Mouse (Mus musculus) lung, embryonic 15.5 days (tissue): ENCODE measurements around the gene Hdac8. TPM values are rescaled to one million over a fixed set of nuclear protein-coding genes. Genes with fewer than 3 reads are reported as not detected.

Experiments
- ATAC-seq: fragments of 200-750 bp; cut with Nextera tagmentation; 2 replicates; pipeline ENCODE4 v1.8.0; 2017; ENCODE audit warnings: moderate number of reproducible peaks, borderline replicate concordance; ENCODE audit not compliant: low FRiP score, low TSS enrichment; ENCODE audit errors: extremely low read depth
- H3K27ac ChIP-seq: fragments of 300-500 bp; sonication (generic); 2 replicates; pipeline ENCODE4 v1.5.1; 2015; ENCODE audit warnings: moderate library complexity, mild to moderate bottlenecking, inconsistent platforms
- H3K27me3 ChIP-seq: fragments of 300-500 bp; sonication (generic); 2 replicates; pipeline ENCODE4 v1.6.1; 2015; ENCODE audit warnings: inconsistent platforms
- H3K36me3 ChIP-seq: fragments of 300-500 bp; sonication (generic); 2 replicates; pipeline ENCODE4 v1.6.1; 2015; ENCODE audit warnings: inconsistent platforms
- H3K4me1 ChIP-seq: fragments of 300-500 bp; sonication (generic); 2 replicates; pipeline ENCODE4 v1.6.1; 2015; ENCODE audit warnings: inconsistent platforms
- H3K4me2 ChIP-seq: fragments of 300-500 bp; sonication (generic); 2 replicates; pipeline ENCODE4 v1.6.1; 2015; ENCODE audit warnings: inconsistent platforms, mild to moderate bottlenecking, moderate library complexity
- H3K4me3 ChIP-seq: fragments of 300-500 bp; sonication (generic); 2 replicates; pipeline ENCODE4 v1.5.1; 2015; ENCODE audit warnings: mild to moderate bottlenecking, inconsistent platforms
- H3K9ac ChIP-seq: fragments of 300-500 bp; sonication (generic); 2 replicates; pipeline ENCODE4 v1.6.1; 2015; ENCODE audit warnings: inconsistent platforms
- H3K9me3 ChIP-seq: fragments of 300-500 bp; sonication (generic); 2 replicates; pipeline ENCODE4 v1.6.1; 2016; ENCODE audit warnings: inconsistent platforms
- WGBS: fragments of 180-500 bp; shearing (Covaris S2); methylation state at CpG from one replicate; pipeline ENCODE4 v1.1.7; 2015; 5-methylcytosine and 5-hydroxymethylcytosine counted together
- polyA plus RNA-seq: library from polyadenylated mRNA; unstranded; fragments of >200 nt; fragmentation: Nextera tagmentation; extraction: Ambion mirVana; gene quantifications from 2 replicates; pipeline ENCODE4 v1.2.1, GENCODE M21; 2015

Gene Hdac8
- 11.8 and 12.1 TPM in 2 replicates for polyA plus RNA-seq

DNA sequence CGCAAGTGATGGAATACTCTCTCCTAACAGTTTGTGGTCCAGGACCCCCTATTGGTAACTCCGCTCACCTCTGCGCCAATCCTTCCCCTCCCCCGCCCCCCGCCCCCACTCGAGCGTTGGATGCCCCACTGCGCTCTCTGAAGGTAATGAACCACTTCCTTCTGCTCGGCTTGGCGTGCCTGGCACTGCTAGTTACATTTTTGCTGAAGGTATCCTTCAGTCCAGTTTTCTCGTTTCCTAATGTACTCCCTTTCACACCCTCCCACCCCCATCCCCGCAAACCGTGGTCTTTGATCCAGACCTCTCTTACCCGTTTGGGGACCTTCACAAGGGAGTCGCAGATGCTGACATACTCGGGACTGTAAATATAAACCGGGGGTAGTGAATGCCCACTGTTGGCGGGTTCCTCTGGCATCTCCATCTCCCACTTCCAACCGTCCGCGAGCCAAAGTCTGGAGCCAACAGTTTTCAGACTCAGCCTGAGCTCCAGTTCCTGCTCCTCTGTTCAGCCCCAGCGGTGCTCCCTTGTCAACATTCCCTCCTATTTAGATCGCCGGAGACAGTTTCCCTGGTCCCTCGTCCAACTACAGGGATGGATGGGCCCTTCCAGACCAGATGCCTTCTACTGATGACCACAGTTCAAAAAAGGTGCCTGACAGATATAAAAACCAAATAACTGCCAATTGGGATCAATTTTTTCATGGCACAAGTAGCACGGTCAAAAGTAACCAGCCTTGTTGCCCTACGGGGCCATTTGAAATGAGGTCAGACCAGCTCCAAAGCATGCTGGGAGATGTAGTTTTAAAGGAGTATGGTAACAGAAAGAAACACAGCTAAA lies at the start of gene Hdac8:
Gene Hdac8 (minus strand): TSS at position 716 of the 838 bp plus-strand sequence.
- WGBS, result 15% methylated on average over 27 of the region's 27 CpGs

DNA sequence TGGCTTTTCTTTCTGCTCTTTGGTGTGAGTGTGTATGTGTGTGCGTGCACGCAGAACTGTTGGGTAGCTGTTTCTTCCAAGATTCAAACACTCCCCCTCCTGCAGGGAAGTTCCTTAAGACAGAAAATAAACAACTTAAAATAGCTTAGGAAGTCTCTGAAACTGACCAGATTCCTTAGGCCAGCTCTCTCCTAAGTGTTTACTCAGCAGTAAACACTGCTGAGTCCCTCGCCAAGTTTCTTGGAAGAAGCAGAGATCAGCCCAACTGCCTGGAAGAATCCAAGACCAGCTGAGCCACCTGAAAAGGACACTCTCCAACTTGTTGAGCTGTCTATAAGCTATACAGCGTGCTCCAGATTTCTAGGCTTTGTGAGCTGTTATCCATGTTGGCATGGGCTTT lies 4.0 kb upstream of the Hdac8 start:
- 32% methylated on average over 4 of the region's 4 CpGs for WGBS
- H3K9me3 ChIP-seq, result no peaks in the 10 kb centered on the region

More for the DNA sequence above, at the start of gene Hdac8:
- Histone ChIP-seq H3K27ac (peak within 1 kb of the TSS; percentile 9; the same call in 1 of the 2 replicates), H3K4me3 (peak within 1 kb of the TSS; percentile 53), H3K9me3 (no peaks in the 10 kb centered on the region), H3K27me3 (peaks cover 9% of the 10 kb centered on the region; the same call in 1 of the 2 replicates), H3K4me2 (peak within 1 kb of the TSS; percentile 57), H3K9ac (peak within 1 kb of the TSS; percentile 43), H3K4me1 (no peaks in the 10 kb centered on the region), H3K36me3 (no peaks in the 10 kb centered on the region)
- peak; percentile 82; the same call in 1 of the 2 replicates for ATAC-seq

DNA sequence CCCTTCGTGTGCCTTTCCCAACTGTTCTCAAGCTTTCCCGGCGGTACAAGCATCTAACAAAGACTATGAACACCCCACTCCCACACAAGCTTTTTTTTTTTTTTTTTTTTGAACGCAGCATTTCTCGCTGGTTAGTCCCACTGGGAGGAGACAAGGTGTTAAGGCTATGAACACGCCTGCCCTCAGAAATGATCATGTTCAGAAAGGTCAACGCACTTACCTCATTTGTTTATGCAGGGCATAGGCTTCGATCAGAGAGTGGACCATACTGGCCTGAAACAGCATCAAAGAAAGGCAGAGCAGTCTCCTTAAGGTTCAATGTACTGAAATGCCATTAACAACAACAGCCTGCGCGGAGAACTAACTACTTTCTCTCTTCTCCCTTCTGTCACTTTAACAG lies 980 bp downstream of the Hdac8 start:
- Histone ChIP-seq H3K9me3 (no peaks in the 10 kb centered on the region), H3K27ac (no peak overlapping the region), H3K4me2 (peak overlapping the region; percentile 57), H3K4me3 (peak overlapping the region; percentile 53), H3K36me3 (no peaks in the 10 kb centered on the region), H3K9ac (peak overlapping the region; percentile 43), H3K4me1 (no peaks in the 10 kb centered on the region), H3K27me3 (peaks cover 9% of the 10 kb centered on the region; the same call in 1 of the 2 replicates)
- 24% methylated on average over 10 of the region's 10 CpGs for WGBS
- ATAC-seq, result no peak

More for the DNA sequence above, 4.0 kb upstream of the Hdac8 start:
- Histone ChIP-seq H3K27me3 (peaks cover 9% of the 10 kb centered on the region; the same call in 1 of the 2 replicates), H3K4me3 (no peak overlapping the region), H3K9ac (no peak overlapping the region), H3K4me2 (no peak overlapping the region), H3K27ac (no peak overlapping the region), H3K36me3 (no peaks in the 10 kb centered on the region), H3K4me1 (no peaks in the 10 kb centered on the region)
- peak; percentile 70; the same call in 1 of the 2 replicates for ATAC-seq

DNA sequence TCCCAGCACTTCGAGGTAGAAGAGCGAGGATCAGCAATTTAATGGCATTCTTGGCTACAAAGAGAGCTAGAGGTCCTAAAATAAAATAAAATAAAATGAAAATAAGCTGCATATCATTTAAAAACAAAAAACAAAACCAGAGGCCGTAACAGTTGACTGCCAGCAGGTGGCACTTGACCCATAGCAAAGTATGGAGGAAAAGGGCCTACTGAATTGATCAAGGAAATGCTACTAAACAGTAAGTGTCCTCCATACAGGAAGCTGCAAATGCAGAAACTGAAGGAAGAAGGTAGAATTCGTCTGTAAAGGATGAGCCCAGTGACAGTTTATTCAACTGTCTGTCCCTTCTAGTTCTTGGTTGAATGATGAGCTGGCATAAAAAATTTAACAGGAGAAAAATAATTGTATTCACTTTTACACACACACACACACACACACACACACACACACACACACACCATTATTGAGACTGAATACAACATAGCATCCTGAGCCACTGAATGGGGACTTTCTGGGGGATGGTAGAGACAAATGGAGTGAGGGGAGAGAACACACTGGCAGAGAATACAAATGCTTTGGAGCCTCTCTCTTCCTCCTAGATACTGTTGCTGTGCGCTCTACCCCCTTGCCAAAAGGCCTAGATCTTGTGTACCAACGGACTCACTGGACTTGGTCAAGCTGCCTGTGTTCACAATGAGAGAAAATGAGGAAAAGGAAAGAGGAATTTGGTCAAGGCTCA lies 11.0 kb downstream of the Hdac8 start:
- no peaks in the 10 kb centered on the region for H3K4me1 ChIP-seq
- H3K27me3 ChIP-seq, result no peaks in the 10 kb centered on the region
- H3K9ac ChIP-seq, result no peak overlapping the region
- ATAC-seq, result no peak
- no peak overlapping the region for H3K27ac ChIP-seq
- no peaks in the 10 kb centered on the region for H3K36me3 ChIP-seq
- 58% methylated on average over 6 of the region's 6 CpGs for WGBS
- H3K4me2 ChIP-seq, result no peak overlapping the region
- H3K9me3 ChIP-seq, result no peaks in the 10 kb centered on the region
- no peak overlapping the region for H3K4me3 ChIP-seq

DNA sequence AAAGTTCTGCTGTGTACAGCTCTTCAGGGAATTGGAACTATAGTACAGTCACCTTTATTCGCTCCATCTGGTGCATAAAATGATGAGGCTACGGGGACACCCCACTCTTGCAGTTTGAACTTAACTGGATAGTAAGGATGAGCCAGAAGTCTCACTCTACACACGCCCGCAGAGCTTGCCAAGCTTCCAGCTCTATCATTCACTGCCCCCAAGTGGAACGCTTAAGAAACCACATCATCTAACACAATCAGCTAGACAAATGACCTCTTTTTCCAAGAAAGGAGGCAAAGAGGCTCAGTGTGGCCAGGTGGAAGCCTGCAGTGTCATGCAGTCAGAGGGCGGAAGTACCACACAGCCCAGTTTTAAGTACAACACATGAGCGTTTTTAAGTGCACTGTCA lies 19.6 kb downstream of the Hdac8 start:
- no peaks in the 10 kb centered on the region for H3K4me1 ChIP-seq
- H3K27me3 ChIP-seq, result no peaks in the 10 kb centered on the region
- no peak overlapping the region for H3K4me2 ChIP-seq
- no peaks in the 10 kb centered on the region for H3K9me3 ChIP-seq
- no peak overlapping the region for H3K4me3 ChIP-seq
- H3K36me3 ChIP-seq, result no peaks in the 10 kb centered on the region
- ATAC-seq, result no peak
- no peak overlapping the region for H3K27ac ChIP-seq
- WGBS, result 75% methylated on average over 7 of the region's 7 CpGs
- no peak overlapping the region for H3K9ac ChIP-seq

DNA sequence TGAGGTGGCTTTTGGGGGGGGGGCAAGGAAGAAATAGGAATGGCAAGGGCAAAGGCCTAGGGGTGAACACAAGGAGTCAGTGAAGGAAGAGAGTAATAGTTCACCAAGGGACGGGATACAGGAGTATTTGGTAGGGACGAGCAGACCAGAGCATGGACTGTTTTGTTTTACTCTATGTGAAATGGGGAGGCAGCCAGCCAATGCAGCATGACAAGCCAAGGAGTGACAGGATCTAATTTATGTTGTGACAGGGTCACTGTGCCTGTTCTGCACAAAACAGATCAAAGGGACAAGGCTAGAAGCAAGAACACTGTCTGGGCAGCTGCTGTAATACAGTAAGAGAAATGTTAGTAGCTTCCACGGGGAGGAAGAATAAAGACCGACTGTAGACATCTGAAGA lies 25.5 kb downstream of the Hdac8 start:
- ATAC-seq, result no peak
- Histone ChIP-seq H3K4me2 (no peak overlapping the region), H3K27ac (no peak overlapping the region), H3K9ac (no peak overlapping the region), H3K4me1 (no peaks in the 10 kb centered on the region), H3K36me3 (no peaks in the 10 kb centered on the region), H3K4me3 (no peak overlapping the region), H3K27me3 (no peaks in the 10 kb centered on the region), H3K9me3 (no peaks in the 10 kb centered on the region)
- 59% methylated on average over 4 of the region's 4 CpGs for whole genome bisulfite sequencing

DNA sequence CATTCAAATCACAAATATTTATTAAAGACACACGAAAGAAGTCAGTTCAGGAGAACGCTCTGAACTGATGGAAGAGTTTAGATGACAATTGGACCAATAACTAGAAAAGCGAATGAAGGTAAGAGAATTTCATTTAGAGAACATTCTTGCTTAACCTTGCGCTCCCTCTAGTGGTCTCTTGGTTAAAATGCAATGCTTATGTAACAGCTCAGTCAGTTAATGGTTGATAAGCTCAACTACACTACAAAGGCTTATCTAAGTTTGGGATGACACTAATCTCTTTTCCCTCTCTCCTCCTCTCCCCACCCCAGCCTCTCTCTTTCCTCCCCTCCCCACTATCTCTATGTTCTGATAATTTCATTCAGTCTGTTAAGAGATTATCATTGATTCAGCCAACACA lies 26.2 kb downstream of the Hdac8 start:
- no peaks in the 10 kb centered on the region for H3K9me3 ChIP-seq
- no peak for ATAC-seq

DNA sequence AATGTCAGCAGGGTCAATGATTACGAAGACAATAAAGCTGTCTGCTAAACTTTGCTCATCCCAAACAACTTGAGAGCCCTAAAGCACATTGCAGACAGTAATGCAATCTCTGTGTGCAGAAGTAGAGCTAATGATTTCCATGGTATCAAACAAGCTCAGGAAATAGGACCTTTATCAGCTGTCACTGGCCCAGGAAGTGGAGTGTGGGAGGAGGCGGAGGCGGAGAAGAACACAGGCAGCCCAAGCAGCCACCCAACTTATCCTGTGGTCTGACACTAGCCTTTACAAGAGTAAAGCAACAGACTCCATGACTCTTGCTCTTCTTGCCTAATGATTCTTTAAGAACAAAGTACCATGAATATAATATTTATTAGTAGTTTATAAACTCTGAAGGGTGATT lies 26.7 kb downstream of the Hdac8 start:
- H3K4me2 ChIP-seq, result no peak overlapping the region
- ATAC-seq, result no peak
- H3K4me3 ChIP-seq, result no peak overlapping the region
- 82% methylated on average over 3 of the region's 3 CpGs for WGBS
- no peaks in the 10 kb centered on the region for H3K9me3 ChIP-seq
- H3K4me1 ChIP-seq, result no peaks in the 10 kb centered on the region
- H3K36me3 ChIP-seq, result no peaks in the 10 kb centered on the region
- H3K27me3 ChIP-seq, result no peaks in the 10 kb centered on the region
- H3K27ac ChIP-seq, result no peak overlapping the region
- H3K9ac ChIP-seq, result no peak overlapping the region

More for the DNA sequence above, 26.2 kb downstream of the Hdac8 start:
- no peak overlapping the region for H3K9ac ChIP-seq
- no peaks in the 10 kb centered on the region for H3K4me1 ChIP-seq
- no peaks in the 10 kb centered on the region for H3K36me3 ChIP-seq
- no peak overlapping the region for H3K27ac ChIP-seq
- WGBS, result 27% methylated on average over 4 of the region's 4 CpGs
- no peak overlapping the region for H3K4me3 ChIP-seq
- H3K4me2 ChIP-seq, result no peak overlapping the region
- H3K27me3 ChIP-seq, result no peaks in the 10 kb centered on the region

DNA sequence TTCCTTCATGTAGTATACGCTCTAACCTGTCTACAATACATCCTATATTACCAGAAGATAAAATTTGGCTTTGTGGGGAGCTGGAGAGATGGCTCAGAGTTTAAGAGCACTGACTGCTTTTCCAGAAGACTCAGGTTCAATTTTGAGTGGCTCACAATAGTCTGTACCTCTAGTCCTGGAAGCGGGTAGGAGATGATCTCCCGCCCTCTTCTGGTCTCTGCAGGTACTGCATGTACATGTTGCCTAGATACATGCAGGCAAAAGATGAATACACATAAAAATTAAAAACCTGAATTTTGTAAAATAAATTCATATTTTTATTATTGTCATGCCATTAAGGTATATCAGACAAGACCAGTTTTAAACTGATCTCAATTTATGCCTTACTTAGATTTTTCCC lies 28.4 kb downstream of the Hdac8 start:
- Histone ChIP-seq H3K9me3 (no peaks in the 10 kb centered on the region), H3K4me1 (no peaks in the 10 kb centered on the region), H3K4me2 (no peak overlapping the region), H3K9ac (no peak overlapping the region), H3K36me3 (no peaks in the 10 kb centered on the region), H3K4me3 (no peak overlapping the region), H3K27me3 (no peaks in the 10 kb centered on the region; the same call in 1 of the 2 replicates), H3K27ac (no peak overlapping the region)
- no peak for ATAC-seq
- 35% methylated on average over 3 of the region's 3 CpGs for WGBS

DNA sequence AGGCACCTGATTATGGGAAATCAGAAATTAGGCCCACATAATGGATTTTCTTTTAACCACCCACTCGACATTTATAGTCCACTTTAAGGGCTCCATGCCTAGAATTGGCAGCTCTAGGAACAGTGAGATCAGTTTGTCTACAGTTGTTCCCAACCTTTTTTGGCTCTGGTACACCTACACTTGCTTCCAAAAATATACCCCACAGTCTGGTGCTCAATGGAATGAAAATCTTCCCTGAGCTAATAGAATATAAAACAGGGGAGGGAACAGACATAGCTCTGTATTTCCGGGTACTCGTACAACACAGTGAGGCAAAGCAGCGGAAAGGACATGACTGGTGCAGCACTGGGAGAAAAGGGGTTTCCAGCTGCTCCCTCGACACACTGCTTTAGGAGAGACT lies 29.6 kb downstream of the Hdac8 start:
- Histone ChIP-seq H3K27ac (no peak overlapping the region), H3K27me3 (no peaks in the 10 kb centered on the region; the same call in 1 of the 2 replicates), H3K4me1 (no peaks in the 10 kb centered on the region), H3K4me3 (no peak overlapping the region), H3K9me3 (no peaks in the 10 kb centered on the region), H3K36me3 (no peaks in the 10 kb centered on the region), H3K9ac (no peak overlapping the region), H3K4me2 (no peak overlapping the region)
- 82% methylated on average over 5 of the region's 5 CpGs for WGBS
- no peak for ATAC-seq

DNA sequence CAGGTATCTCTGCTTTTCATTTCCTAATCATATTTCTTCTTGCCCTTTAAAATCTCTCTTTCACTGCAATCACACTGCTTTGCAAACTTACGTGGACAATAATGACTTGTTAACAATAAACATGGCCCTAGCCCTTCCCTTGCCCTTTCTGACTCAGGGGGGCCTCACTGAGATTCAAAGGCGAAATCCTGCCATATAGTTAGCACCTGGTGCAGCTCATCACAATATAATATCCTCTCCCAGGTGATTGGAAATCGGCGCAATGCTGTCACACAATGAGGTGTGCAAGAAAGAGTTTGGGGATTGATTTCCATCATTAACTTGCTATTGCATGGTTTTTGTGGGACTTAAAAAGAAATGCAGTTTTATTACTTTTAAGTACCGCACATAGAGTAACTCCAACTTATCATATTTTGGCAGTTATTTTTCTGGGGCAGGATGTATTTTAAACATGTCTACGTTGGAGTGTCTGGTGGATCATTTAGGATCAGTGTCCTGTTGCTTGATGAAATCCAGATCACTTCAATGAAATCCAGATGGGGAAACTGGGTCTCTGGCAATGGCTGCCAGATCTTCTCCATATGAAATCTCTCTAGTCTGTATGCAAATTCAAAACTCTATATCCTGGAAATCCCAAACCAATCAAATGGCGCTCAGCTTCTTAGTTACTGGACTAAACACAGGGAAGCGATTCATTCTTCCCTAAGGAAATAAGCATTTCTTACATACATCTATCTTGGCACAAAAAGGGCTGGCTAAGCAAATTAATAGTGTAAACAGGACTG lies 86.6 kb downstream of the Hdac8 start:
- Histone ChIP-seq H3K4me3 (no peak overlapping the region), H3K27ac (no peak overlapping the region), H3K27me3 (peaks cover 14% of the 10 kb centered on the region; the same call in 1 of the 2 replicates), H3K9me3 (no peaks in the 10 kb centered on the region), H3K36me3 (no peaks in the 10 kb centered on the region), H3K4me2 (no peak overlapping the region), H3K9ac (no peak overlapping the region), H3K4me1 (no peaks in the 10 kb centered on the region)
- ATAC-seq, result peak; percentile 19; the same call in 1 of the 2 replicates
- 65% methylated on average over 8 of the region's 8 CpGs for WGBS
